Mouse (Mus musculus): Measurements from ENCODE around the gene Stx4a.
"Not testable (repeated sequence)": the region's sequence is repeated elsewhere in the genome, so short reads cannot be mapped to it uniquely, and the experiment has no call there.

Gene Stx4a

GRCm38 (mm10) chr7:127824176-127824871 lies at the start of gene Stx4a, which contains the start of gene Stx1b:
Stx4a (plus strand) TSS chr7:127824294.
Stx1b (minus strand) TSS chr7:127824549.
- DNase-seq (ENCODE audit: low spot score) = peak; percentile 73

DNA sequence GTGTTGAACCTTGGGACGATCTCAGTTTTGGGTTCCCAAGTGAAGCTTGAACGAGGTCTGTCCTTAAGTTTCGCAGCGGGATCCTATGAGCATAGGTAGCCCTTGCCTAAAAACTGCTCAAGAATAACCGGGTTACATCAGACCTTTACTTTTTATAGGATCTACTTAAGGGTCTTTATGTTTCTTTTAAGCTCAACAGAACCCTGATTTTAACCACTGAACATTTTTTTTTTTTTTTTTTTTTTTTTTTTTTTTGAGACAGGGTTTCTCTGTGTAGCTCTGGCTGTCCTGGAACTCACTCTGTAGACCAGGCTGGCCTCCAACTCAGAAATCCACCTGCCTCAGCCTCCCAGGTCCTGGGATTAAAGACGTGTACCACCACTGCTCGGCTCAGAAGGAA lies 48.3 kb upstream of the Stx4a start:
- DNase-seq (ENCODE audit: low spot score) = not testable (repeated sequence)

DNA sequence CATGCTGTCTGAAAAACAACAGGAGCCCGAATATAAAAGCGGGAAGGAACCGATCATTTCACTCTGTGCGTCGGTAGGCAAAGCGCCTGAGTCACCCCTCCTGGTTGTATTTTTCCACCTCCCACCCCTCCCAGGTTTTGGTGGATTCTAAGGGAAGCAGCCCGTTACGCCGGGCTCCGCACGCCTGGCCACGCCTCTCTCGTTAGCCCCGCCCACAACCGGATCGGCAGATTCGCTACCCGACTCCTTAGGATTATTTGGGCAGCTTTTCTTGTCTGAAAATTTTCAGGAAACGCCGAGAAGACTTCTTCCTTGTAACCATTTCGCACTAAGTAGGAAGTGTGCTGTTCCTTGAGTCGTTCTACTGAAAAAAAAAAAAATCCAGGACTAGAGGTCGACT lies 47.7 kb upstream of the Stx4a start, which contains the start of gene Setd1a:
TSS of gene Setd1a (plus strand) at position 245 of the 400 bp plus-strand sequence.
- peak; percentile 88 for DNase-seq (ENCODE audit: low spot score)

GRCm38 (mm10) chr7:127776878-127777473 lies 47.1 kb upstream of the Stx4a start:
- DNase-seq (ENCODE audit: low spot score) = peak; percentile 97

- DNase-seq (ENCODE audit: low spot score) = peak; percentile 69
Observed at GRCm38 (mm10) chr7:127777474-127778266, 46.4 kb upstream of the Stx4a start.

DNA sequence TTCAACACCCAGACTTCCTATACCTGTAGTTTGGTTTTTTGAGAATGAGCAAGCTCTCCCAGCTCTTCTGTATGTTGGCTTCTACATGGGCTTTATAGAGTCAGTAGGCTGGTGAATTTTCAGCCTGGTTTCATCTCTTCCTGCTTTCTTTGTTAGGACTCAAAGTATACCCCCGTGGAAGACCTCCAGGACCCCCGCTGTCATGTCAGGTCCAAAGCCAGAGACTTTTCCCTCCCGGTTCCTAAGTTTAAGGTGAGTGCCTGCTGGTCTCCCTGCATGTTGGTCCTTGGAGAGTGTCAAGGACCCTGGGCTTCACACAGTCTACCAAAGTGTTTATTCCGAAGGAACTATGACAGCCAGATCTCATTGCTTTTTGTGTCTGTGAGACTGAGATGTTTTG lies 45.7 kb upstream of the Stx4a start:
- no peak for DNase-seq (ENCODE audit: low spot score)

DNA sequence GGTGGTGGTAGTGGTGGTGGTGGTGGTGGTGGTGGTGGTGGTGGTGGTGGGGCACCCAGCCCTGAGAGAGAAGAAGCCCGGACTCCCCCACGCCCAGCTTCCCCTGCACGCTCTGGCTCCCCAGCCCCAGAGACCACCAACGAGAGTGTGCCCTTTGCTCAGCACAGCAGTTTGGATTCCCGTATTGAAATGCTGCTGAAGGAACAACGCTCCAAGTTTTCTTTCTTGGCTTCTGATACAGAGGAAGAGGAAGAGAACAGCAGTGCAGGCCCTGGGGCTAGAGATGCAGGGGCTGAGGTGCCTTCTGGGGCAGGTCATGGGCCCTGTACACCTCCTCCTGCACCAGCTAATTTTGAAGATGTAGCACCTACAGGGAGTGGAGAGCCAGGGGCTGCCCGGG lies 38.8 kb upstream of the Stx4a start, which contains the start of gene Gm49388:
TSS of gene Gm49388 (plus strand) at position 301 of the 400 bp plus-strand sequence.
- no peak for DNase-seq (ENCODE audit: low spot score)

DNA sequence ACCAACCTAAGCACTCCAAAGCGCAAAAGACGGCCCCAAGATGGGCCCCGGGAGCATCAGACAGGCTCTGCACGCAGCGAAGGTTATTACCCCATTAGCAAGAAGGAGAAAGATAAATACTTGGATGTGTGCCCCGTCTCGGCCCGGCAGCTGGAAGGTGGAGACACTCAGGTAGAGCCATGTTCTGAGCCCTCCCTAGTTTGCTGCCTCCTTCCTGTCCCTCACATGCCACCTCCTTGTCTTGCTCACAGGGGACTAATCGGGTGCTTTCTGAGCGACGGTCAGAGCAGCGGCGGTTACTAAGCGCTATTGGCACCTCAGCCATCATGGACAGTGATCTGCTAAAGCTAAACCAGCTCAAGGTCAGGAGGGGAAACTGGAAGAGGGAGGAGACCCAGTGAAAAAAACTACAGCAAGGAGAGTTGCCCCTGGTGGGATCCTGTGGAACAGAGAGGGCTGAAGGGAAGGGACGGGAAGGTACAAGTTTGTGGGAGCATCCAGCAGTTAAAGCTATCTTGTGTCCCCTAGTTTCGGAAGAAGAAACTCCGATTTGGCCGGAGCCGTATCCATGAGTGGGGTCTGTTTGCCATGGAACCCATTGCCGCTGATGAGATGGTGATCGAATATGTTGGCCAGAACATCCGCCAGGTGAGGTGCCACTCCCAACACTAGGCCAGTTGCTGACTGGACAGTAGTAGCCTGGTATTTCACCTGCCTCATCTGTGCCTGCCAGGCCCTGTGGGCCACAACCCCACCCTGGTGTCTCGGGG lies 26.8 kb upstream of the Stx4a start:
- no peak for DNase-seq (ENCODE audit: low spot score)

DNA sequence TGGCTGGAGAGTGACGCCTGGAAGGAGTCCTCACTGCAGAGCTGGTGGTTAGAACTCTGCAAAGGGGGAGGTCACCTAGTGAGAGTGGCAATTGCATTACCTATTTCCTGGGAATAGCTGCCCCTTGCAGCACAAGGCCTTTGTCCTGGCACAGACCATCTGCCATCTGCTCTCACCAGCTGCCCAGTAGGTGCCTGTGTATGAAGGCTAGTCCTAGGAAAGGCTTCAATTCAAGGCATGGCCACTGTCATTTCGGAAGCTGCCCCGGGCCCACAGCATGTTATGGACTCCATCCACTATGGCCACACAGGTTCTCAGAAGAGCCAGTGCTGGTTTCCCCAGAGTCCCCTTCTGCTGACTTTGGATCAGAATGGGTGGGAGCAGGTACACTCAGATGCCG lies 25.5 kb upstream of the Stx4a start:
- no peak for DNase-seq (ENCODE audit: low spot score)

- DNase-seq (ENCODE audit: low spot score) = no peak
Observed at GRCm38 (mm10) chr7:127799211-127799610, 24.9 kb upstream of the Stx4a start.

- no peak for DNase-seq (ENCODE audit: low spot score)
Observed at GRCm38 (mm10) chr7:127799738-127800137, 24.4 kb upstream of the Stx4a start.

GRCm38 (mm10) chr7:127800435-127801009 lies 23.6 kb upstream of the Stx4a start, which contains the start of gene Hsd3b7:
Hsd3b7 (plus strand) TSS chr7:127800604.
- DNase-seq (ENCODE audit: low spot score) = peak; percentile 96

DNA sequence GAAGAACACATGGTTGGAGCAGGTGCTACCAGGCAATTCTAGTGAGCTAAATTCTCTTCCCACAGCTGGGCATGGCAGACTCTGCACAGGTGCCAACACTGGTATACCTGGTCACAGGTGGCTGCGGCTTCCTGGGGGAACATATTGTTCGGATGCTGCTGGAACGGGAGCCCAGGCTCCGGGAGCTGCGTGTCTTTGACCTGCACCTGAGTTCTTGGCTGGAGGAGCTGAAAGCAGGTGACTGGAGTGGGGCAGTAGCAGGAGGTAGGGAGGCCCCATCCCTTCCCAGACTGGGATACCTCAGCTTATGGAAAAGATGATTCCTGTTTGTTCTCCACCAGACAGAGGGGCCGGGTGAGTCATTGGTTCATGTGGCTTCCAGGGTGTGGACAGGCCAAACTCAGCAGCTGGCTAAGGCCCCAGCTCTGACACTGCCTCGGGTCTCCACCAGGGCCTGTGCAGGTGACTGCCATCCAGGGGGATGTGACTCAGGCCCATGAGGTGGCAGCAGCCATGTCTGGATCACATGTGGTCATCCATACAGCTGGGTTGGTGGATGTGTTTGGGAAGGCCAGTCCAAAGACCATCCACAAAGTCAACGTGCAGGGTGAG lies 23.0 kb upstream of the Stx4a start:
- DNase-seq (ENCODE audit: low spot score) = no peak

- no peak for DNase-seq (ENCODE audit: low spot score)
Observed at GRCm38 (mm10) chr7:127802313-127802712, 21.8 kb upstream of the Stx4a start.

GRCm38 (mm10) chr7:127808821-127809220 lies 15.3 kb upstream of the Stx4a start:
- no peak for DNase-seq (ENCODE audit: low spot score)

GRCm38 (mm10) chr7:127809846-127810245 lies 14.2 kb upstream of the Stx4a start:
- no peak for DNase-seq (ENCODE audit: low spot score)

DNA sequence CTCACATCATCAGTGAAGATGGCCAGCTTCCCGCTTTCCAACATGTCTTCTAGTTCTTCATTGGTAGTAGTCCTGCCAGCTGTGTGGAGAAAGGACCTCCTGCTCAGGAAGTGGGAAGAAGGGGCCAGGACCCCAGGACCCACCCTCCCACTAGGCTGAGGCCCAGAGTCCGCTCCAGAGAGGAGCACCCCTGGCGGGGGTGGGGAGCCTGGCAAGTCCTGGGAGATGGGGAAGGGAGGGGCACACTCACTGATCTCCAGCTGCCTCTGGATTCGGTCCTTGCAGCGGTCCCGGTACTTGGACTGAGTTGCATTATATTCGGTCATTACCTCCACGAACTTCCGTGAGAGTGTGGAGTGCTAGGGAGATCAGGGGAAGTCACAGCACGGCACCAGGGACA lies 13.4 kb upstream of the Stx4a start:
- no peak for DNase-seq (ENCODE audit: low spot score)

- no peak for DNase-seq (ENCODE audit: low spot score)
Observed at GRCm38 (mm10) chr7:127811240-127811639, 12.9 kb upstream of the Stx4a start.

- DNase-seq (ENCODE audit: low spot score) = no peak
Observed at GRCm38 (mm10) chr7:127812292-127812691, 11.8 kb upstream of the Stx4a start.

DNA sequence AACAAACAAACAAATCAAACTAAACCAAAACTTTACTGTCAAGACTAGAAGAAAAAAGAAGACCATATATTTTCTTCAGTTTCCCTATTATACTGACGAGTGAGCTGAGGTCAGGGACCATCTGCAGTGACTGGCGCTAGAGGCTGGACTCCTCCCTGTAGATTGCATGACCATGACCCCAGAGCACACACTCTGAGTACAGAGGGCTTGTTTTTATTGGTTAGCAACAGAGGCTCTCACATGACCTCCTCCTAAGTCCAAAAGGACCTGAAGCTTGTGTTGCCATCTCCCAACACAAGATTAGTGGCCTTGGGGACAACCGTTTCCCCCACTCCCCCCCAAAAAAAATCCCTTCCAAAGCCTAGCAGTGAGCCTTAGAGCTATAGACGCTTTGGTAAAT lies 10.3 kb upstream of the Stx4a start:
- DNase-seq (ENCODE audit: low spot score) = no peak

Data from retina, embryonic 14.5 days (tissue).